ENCODE assay signal across 12 mouse cellular contexts in the genomic region with DNA sequence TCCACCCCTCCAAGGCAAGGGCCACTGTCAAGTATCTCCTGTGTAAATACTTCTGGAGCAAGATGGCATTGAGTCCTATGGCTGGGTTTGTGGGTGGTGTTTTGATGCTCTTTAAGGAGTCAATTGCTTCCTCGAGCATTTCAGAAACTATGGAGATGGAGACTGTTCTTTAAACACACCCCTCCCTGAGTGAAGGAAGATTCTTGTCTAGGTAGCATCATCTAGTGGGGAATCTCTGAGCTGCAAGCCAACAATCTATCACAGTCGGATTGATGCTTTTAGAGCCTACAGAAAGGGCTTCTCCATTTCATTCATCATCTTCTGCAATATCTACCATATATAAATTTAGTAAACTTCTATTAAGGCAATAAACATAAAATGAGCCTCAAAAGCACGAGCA.
A peak's percentile ranks its signal among the peaks of the same experiment; 100 is the strongest.
DNase-seq lines count a peak whose midpoint lies in the region; TF ChIP-seq lines count a peak whose summit lies in the region.
"Had no signal": no experiment of that assay in that cellular context is flagged by ENCODE, and none has a peak within 500 bp of the region (broad histone marks: within the 10 kb centered on the region; RNA-seq: fewer than 3 reads in every experiment).

No protein-coding gene starts in this region.

- H3K27ac ChIP-seq in left cerebral cortex, adult 2 months: no peak overlapping the region
- H3K27ac ChIP-seq: embryonic facial prominence, embryonic 15.5 days; midbrain, embryonic 12.5 days had no signal

- no peak overlapping the region for H3K4me3 ChIP-seq in left cerebral cortex, adult 2 months
- H3K4me3 ChIP-seq: embryonic facial prominence, embryonic 15.5 days; midbrain, embryonic 12.5 days had no signal

- peak; percentile 21 to 71 for DNase-seq in frontal cortex, adult 2 months (ENCODE audit: extremely low spot score in 1 of 2, low spot score in 1 of 2)
- DNase-seq in frontal cortex, postnatal 25 days (ENCODE audit: low spot score in 2 of 2): no peak
- peak in 1 of 2 experiments; percentile 23 for DNase-seq in left cerebral cortex, adult 2 months (ENCODE audit: extremely low spot score in 1 of 2, low spot score in 2 of 2)
- DNase-seq in left cerebral cortex, postnatal 4 days: no peak
- DNase-seq in right cerebral cortex, adult 2 months (ENCODE audit: low spot score in 2 of 2): peak; percentile 52 to 59
- DNase-seq in right cerebral cortex, postnatal 4 days: no peak
- DNase-seq in telencephalon, adult 2 months (ENCODE audit: low read depth, low spot score): peak; percentile 75
- no peak for DNase-seq in adrenal gland, postnatal 25 days
- DNase-seq: cerebellum, adult 18-20 months; heart, postnatal 10 days had no signal

- intact Hi-C loops in left cerebral cortex, adult 2 months (cut with DNase I): loop anchor here (5.0 to 10.0 kb wide), 3 partner anchors 81 to 783 kb away; no protein-coding TSS in a partner anchor
- intact Hi-C loops in left cerebral cortex, postnatal 4 days (cut with DNase I): loop anchor here (10.0 kb wide), 1 partner anchor 803 kb away; no protein-coding TSS in a partner anchor

- TF ChIP-seq CTCF in left cerebral cortex, adult 2 months (IDR thresholded peaks at IDR 0.05): peak; percentile 73

Comparison
In these comparisons a context has a peak if more than half of its experiments do, and no peak if none do; other contexts are left out.
1. DNase-seq: peak in frontal cortex, adult 2 months (2 of 2), right cerebral cortex, adult 2 months (2 of 2) and telencephalon, adult 2 months (single experiment); none in frontal cortex, postnatal 25 days (0 of 2), left cerebral cortex, postnatal 4 days (single experiment), right cerebral cortex, postnatal 4 days (single experiment) and adrenal gland, postnatal 25 days (single experiment).